Mouse (Mus musculus) left cerebral cortex, postnatal 25 days (tissue): ENCODE data around the gene Extl1. TPM values are rescaled to one million over a fixed set of nuclear protein-coding genes. Genes with fewer than 3 reads are reported as not detected.

ENCODE experiments used
- DNase-seq, 2 experiments: peaks; one replicate each; pipeline ENCODE4 v3.0.0; 2022; ENCODE audit warnings: low spot score in 2 of 2, mixed read lengths in 1 of 2
- intact Hi-C: fragments of 180-260 bp; cut with DNase I; formaldehyde crosslinking; loops from one replicate; pipeline ENCODE4 v1.15.1; 2025
- total RNA-seq, 2 experiments: library from RNA; stranded (reverse); gene quantifications; 2 replicates each; pipeline ENCODE4 v1.2.3; 2021

Gene Extl1
- total RNA-seq, 2 experiments from 2014 or later: 49.2 to 52.5 TPM

- no peak for DNase-seq
- intact Hi-C loops: loop anchor here (2.0 kb wide), 1 partner anchor 26 kb away; no protein-coding TSS in a partner anchor
These were observed 59.0 kb downstream of the Extl1 start for GRCm38 (mm10) chr4:134324655-134325054.

GRCm38 (mm10) chr4:134321524-134321923 lies 62.1 kb downstream of the Extl1 start:
- DNase-seq: no peak
- intact Hi-C loops: no loop called here

- intact Hi-C loops: no loop called here
These were observed 64.0 kb downstream of the Extl1 start for GRCm38 (mm10) chr4:134319674-134320073.

GRCm38 (mm10) chr4:134319074-134319473 lies 64.6 kb downstream of the Extl1 start:
- no peak for DNase-seq
- intact Hi-C loops: no loop called here

More at GRCm38 (mm10) chr4:134319674-134320073, 64.0 kb downstream of the Extl1 start:
- DNase-seq: no peak

- intact Hi-C loops: no loop called here
- no peak for DNase-seq
These were observed 67.3 kb downstream of the Extl1 start for GRCm38 (mm10) chr4:134316390-134316789.

- intact Hi-C loops: no loop called here
These were observed 68.2 kb downstream of the Extl1 start for GRCm38 (mm10) chr4:134315470-134315869.

GRCm38 (mm10) chr4:134314876-134315275 lies 68.8 kb downstream of the Extl1 start, which contains the start of gene Trim63:
Trim63 (plus strand) TSS chr4:134315120.
- no peak for DNase-seq
- intact Hi-C loops: no loop called here

More at GRCm38 (mm10) chr4:134315470-134315869, 68.2 kb downstream of the Extl1 start:
- no peak for DNase-seq

GRCm38 (mm10) chr4:134314081-134314655 lies 69.5 kb downstream of the Extl1 start:
- no peak for DNase-seq
- intact Hi-C loops: no loop called here

GRCm38 (mm10) chr4:134312901-134313300 lies 70.7 kb downstream of the Extl1 start:
- no peak for DNase-seq
- intact Hi-C loops: no loop called here

GRCm38 (mm10) chr4:134312341-134312740 lies 71.3 kb downstream of the Extl1 start:
- DNase-seq: no peak
- intact Hi-C loops: no loop called here

- intact Hi-C loops: no loop called here
- no peak for DNase-seq
These were observed 71.9 kb downstream of the Extl1 start for GRCm38 (mm10) chr4:134311784-134312183.

- DNase-seq: no peak
- intact Hi-C loops: no loop called here
These were observed 73.0 kb downstream of the Extl1 start for GRCm38 (mm10) chr4:134310656-134311055.

GRCm38 (mm10) chr4:134310106-134310505 lies 73.5 kb downstream of the Extl1 start:
- intact Hi-C loops: no loop called here
- no peak for DNase-seq

- DNase-seq: peak; percentile 54 to 58
- intact Hi-C loops: no loop called here
These were observed 76.1 kb downstream of the Extl1 start for GRCm38 (mm10) chr4:134307367-134308072.

GRCm38 (mm10) chr4:134306963-134307362 lies 76.7 kb downstream of the Extl1 start:
- intact Hi-C loops: no loop called here
- no peak for DNase-seq

Other genes starting within 250 kb of the Extl1 start
- 10 to 100 TPM; 12.2 to 13.6 TPM for gene Cep85, start 196.7 kb downstream of the Extl1 start, total RNA-seq
- not detected for gene Gm7534, start 180.8 kb downstream of the Extl1 start, total RNA-seq
- gene Catsper4, start 156.5 kb downstream of the Extl1 start, total RNA-seq: not detected
- gene Cnksr1, start 145.5 kb downstream of the Extl1 start, total RNA-seq: under 1 TPM; 0.23 to 0.46 TPM
- not detected for gene E130218I03Rik, start 140.2 kb downstream of the Extl1 start, total RNA-seq
- 10 to 100 TPM; 10.3 to 10.5 TPM for gene Zfp593, start 138.3 kb downstream of the Extl1 start, total RNA-seq
- not detected for gene Gm30191, start 136.9 kb downstream of the Extl1 start, total RNA-seq
- gene Grrp1, start 129.7 kb downstream of the Extl1 start, total RNA-seq: 1 to 10 TPM; 4.0 TPM
- 10 to 100 TPM; 18.6 to 19.8 TPM for gene Pdik1l, start 96.0 kb downstream of the Extl1 start, total RNA-seq
- under 1 TPM; 0.32 to 0.39 TPM for gene Trim63, start 68.7 kb downstream of the Extl1 start, total RNA-seq
- gene Slc30a2, start 40.7 kb downstream of the Extl1 start, total RNA-seq: not detected
- gene Pafah2, start 12.5 kb upstream of the Extl1 start, total RNA-seq: 1 to 10 TPM; 5.3 to 9.1 TPM
- gene Stmn1, start 84.5 kb upstream of the Extl1 start, total RNA-seq: 1,000 to 10,000 TPM in 1 of 2 experiments, 100 to 1,000 TPM in 1; 940 to 1,084 TPM
- gene Paqr7, start 112.8 kb upstream of the Extl1 start, total RNA-seq: 10 to 100 TPM; 61.2 to 63.3 TPM
- gene Aunip, start 127.1 kb upstream of the Extl1 start, total RNA-seq: under 1 TPM; 0.37 to 0.60 TPM
- 10 to 100 TPM; 60.2 to 60.7 TPM for gene Mtfr1l, start 151.5 kb upstream of the Extl1 start, total RNA-seq
- gene Selenon, start 168.3 kb upstream of the Extl1 start, total RNA-seq: 10 to 100 TPM; 18.6 to 20.9 TPM